Mouse (Mus musculus): Measurements from ENCODE around the gene Atp5g3.

The Atp5g3 gene

GRCm38 (mm10) chr2:73896919-73897318 is 14.2 kb downstream of the Atp5g3 start:
- CTCF ChIA-PET = interaction anchor here (0.6 kb wide), 1 partner anchor 18 kb away, joined by 5 read pairs; no protein-coding TSS in a partner anchor

- CTCF ChIA-PET = no interaction called here
Observed at GRCm38 (mm10) chr2:73893473-73894270, 17.5 kb downstream of the Atp5g3 start.

GRCm38 (mm10) chr2:73892464-73893296 is 18.4 kb downstream of the Atp5g3 start, which contains the start of gene Atf2:
Gene Atf2 (minus strand): TSS chr2:73892639.
- CTCF ChIA-PET = no interaction called here

- CTCF ChIA-PET = no interaction called here
Observed at GRCm38 (mm10) chr2:73891701-73892463, 19.2 kb downstream of the Atp5g3 start.

GRCm38 (mm10) chr2:73885997-73886396 is 25.1 kb downstream of the Atp5g3 start:
- CTCF ChIA-PET = no interaction called here

- CTCF ChIA-PET = no interaction called here
Observed at GRCm38 (mm10) chr2:73877891-73878290, 33.2 kb downstream of the Atp5g3 start.

GRCm38 (mm10) chr2:73867764-73868487 is 43.2 kb downstream of the Atp5g3 start:
- CTCF ChIA-PET = no interaction called here

- CTCF ChIA-PET = no interaction called here
Observed at GRCm38 (mm10) chr2:73860046-73860624, 51.0 kb downstream of the Atp5g3 start.
